Mouse (Mus musculus): ENCODE data around the gene Txndc11. TPM values are rescaled to one million over a fixed set of nuclear protein-coding genes. Genes with fewer than 3 reads are reported as not detected.

Txndc11 gene
- polyA plus RNA-seq (2021) = 37.3 TPM

GRCm38 (mm10) chr16:11134348-11135344 is at the start of gene Txndc11:
TSS of gene Txndc11 (minus strand) at chr16:11134650.
- in situ Hi-C loops (cut with MboI; ENCODE audit: low pct_unique_long_range_greater_than_20kb) = no loop called here
- ATAC-seq = peak; percentile 97

GRCm38 (mm10) chr16:11177404-11177803 is 43.0 kb upstream of the Txndc11 start:
- DNase-seq (ENCODE audit: low read depth, low spot score) (no peak), ATAC-seq (no peak)
- ChIA-PET POLR2A (interaction anchor here (3.8 kb wide), 1 partner anchor 25 kb away, joined by 13 read pairs; the partner anchor contains the start of gene Rsl1d1), CTCF (no interaction called here)
- in situ Hi-C loops (cut with MboI; ENCODE audit: low pct_unique_long_range_greater_than_20kb) = no loop called here
- no peak for TF ChIP-seq CTCF (IDR thresholded peaks at IDR 0.05)
- no peaks in the 10 kb centered on the region for H3K27me3 ChIP-seq

More at GRCm38 (mm10) chr16:11134348-11135344, at the start of gene Txndc11:
- TF ChIP-seq CTCF (IDR thresholded peaks at IDR 0.05) = no peak
- POLR2A ChIA-PET = interaction anchor here (1.0 kb wide), 1 partner anchor 13 kb away, joined by 3 read pairs; no protein-coding TSS in a partner anchor
- H3K27me3 ChIP-seq = no peaks in the 10 kb centered on the region
- CTCF ChIA-PET = interaction anchor here (1.3 to 1.4 kb wide), 2 partner anchors 40 to 99 kb away, joined by 3 to 4 read pairs; no protein-coding TSS in a partner anchor
- peak; percentile 89 for DNase-seq (ENCODE audit: low read depth, low spot score)

DNA sequence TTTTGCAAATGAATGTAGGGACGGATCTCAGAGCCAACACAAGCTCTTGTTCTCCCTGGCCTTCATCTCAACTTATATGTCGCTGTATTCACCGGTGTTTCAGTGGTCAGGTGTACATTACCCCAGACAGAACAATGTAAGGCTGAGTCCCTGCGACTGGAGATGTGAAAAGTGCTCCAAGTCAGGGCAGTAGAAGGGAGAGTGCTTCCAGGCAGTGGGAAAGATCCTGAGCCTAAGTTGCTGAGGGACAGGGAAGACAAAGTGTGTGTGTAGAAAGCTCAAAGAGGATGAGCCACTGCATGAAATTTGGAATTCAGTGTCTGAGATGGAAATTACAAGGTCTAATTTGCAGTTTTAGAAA is 42.4 kb upstream of the Txndc11 start:
- POLR2A ChIA-PET = interaction anchor here (3.8 kb wide), 1 partner anchor 26 kb away, joined by 13 read pairs; the partner anchor contains the start of gene Rsl1d1
- in situ Hi-C loops (cut with MboI; ENCODE audit: low pct_unique_long_range_greater_than_20kb) = no loop called here
- H3K27me3 ChIP-seq = no peaks in the 10 kb centered on the region
- DNase-seq (ENCODE audit: low read depth, low spot score) (no peak), ATAC-seq (no peak)
- CTCF ChIA-PET = interaction anchor here (1.1 to 3.3 kb wide), 3 partner anchors 8 to 14 kb away, joined by 3 to 35 read pairs (median 4); no protein-coding TSS in a partner anchor
- no peak for TF ChIP-seq CTCF (IDR thresholded peaks at IDR 0.05)

DNA sequence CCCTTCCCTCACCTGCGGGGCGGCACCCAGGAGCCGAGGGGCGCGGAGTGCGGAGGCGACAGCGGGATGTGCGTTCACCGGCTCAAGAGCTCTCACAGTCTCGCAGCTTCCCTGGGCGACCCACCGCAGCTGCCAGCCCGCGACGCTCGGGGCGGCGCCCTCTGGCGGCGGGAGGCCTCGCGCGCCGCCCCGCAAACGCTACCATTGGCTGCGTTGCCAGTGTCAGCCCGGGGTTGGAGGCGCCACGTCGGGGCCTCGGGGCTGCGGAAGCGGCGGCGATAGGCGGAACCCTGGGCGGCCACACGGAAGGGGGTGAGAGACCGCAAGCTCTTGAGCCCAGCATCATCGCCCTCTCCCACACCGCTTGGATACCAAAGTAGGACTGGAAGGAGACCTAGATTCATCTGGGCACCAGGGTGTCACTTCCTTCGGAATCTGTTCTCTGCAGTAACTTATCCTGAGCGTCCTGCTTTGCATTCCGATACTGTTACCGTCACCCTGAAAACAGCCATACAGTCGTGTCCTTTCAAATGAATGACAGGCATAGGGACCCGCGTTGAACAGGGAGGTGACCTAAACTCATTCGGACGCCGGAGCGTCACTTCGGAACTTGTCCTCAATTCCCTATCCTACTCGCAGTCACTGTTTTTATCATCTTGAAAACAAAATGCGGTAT is 41.9 kb upstream of the Txndc11 start, which contains the start of gene Zc3h7a:
Gene Zc3h7a (minus strand): TSS at position 186 of the 676 bp plus-strand sequence.
- TF ChIP-seq CTCF (IDR thresholded peaks at IDR 0.05) = peak; percentile 100
- in situ Hi-C loops (cut with MboI; ENCODE audit: low pct_unique_long_range_greater_than_20kb) = no loop called here
- H3K27me3 ChIP-seq = no peaks in the 10 kb centered on the region
- ChIA-PET CTCF (interaction anchor here (1.1 to 3.3 kb wide), 3 partner anchors 8 to 13 kb away, joined by 3 to 35 read pairs (median 4); no protein-coding TSS in a partner anchor), POLR2A (interaction anchor here (3.8 kb wide), 1 partner anchor 26 kb away, joined by 13 read pairs; the partner anchor contains the start of gene Rsl1d1)
- peak; percentile 96 for ATAC-seq
- peak; percentile 49 for DNase-seq (ENCODE audit: low read depth, low spot score)

DNA sequence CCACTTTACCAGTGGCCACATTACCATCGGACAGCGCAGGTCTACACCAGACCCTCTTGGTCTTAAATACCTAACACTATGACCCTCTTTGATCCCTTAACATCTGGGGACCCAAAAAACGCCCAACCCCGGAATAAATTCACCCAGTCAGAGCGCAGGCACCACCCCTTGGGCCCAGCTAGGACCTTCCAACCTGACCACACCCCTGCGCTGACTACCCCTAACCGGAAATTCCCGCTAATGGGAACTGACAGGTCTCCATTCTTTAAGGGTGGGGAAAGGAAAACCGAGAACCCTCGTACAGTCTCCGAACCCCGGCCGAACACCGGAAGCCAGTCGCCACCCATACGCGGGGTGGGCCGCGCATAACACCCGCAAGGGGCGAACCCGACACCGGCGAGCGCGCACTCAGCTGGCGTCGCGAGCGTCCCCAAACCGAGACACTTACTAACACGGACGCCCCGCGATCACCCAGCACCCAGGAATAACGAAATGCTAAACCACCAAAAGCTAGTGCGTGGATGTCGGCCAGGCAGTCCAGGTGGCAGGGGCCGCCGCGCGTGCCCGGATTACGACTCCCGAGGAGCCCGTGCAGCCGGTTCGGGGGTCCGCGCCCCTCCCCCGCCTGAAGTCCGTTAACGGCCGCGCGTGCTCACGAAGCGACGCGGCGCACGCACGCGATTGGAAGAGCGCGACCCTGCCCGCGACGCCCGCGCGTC is 41.2 kb upstream of the Txndc11 start:
- CTCF ChIA-PET = interaction anchor here (1.1 to 3.3 kb wide), 3 partner anchors 9 to 12 kb away, joined by 3 to 35 read pairs (median 4); no protein-coding TSS in a partner anchor
- POLR2A ChIA-PET = interaction anchor here (3.8 kb wide), 1 partner anchor 27 kb away, joined by 13 read pairs; the partner anchor contains the start of gene Rsl1d1
- no peaks in the 10 kb centered on the region for H3K27me3 ChIP-seq
- in situ Hi-C loops (cut with MboI; ENCODE audit: low pct_unique_long_range_greater_than_20kb) = no loop called here
- ATAC-seq (peak; percentile 63), DNase-seq (ENCODE audit: low read depth, low spot score) (no peak)
- no peak for TF ChIP-seq CTCF (IDR thresholded peaks at IDR 0.05)

DNA sequence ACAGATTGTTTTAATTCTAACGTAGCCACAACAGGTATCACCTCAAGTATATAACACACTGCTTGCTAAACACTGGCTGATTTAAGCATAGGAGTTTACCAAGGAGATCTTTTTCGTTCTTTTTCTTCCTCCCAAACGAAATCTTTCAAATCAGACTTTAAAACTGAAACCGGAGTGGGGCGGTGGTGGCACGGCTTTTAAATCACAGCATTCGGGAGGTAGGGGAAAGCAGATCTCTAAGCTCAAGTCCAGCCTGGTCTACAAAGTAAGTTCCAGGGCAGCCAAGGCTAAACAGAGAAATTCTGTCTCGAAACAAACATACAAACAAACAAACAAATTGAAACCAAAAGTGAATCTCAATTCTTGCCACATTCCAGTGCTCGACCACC is 40.6 kb upstream of the Txndc11 start:
- no peak for TF ChIP-seq CTCF (IDR thresholded peaks at IDR 0.05)
- no peaks in the 10 kb centered on the region for H3K27me3 ChIP-seq
- ATAC-seq = no peak
- DNase-seq (ENCODE audit: low read depth, low spot score) = no peak
- CTCF ChIA-PET = interaction anchor here (1.0 to 3.3 kb wide), 5 partner anchors 12 to 293 kb away, joined by 3 to 35 read pairs (median 3); no protein-coding TSS in a partner anchor
- POLR2A ChIA-PET = interaction anchor here (3.8 kb wide), 1 partner anchor 28 kb away, joined by 13 read pairs; the partner anchor contains the start of gene Rsl1d1
- in situ Hi-C loops (cut with MboI; ENCODE audit: low pct_unique_long_range_greater_than_20kb) = no loop called here

- CTCF ChIA-PET = interaction anchor here (1.0 to 3.3 kb wide), 8 partner anchors 11 to 293 kb away, joined by 3 to 35 read pairs (median 4); partner anchors contain the start of gene Txndc11
- DNase-seq (ENCODE audit: low read depth, low spot score) = peak; percentile 19
- in situ Hi-C loops (cut with MboI; ENCODE audit: low pct_unique_long_range_greater_than_20kb) = no loop called here
- H3K27me3 ChIP-seq = no peaks in the 10 kb centered on the region
- POLR2A ChIA-PET = interaction anchor here (3.8 kb wide), 1 partner anchor 28 kb away, joined by 13 read pairs; the partner anchor contains the start of gene Rsl1d1
- TF ChIP-seq CTCF (IDR thresholded peaks at IDR 0.05) = peak; percentile 77
- no peak for ATAC-seq
Observed at GRCm38 (mm10) chr16:11174671-11175081, 40.2 kb upstream of the Txndc11 start.

DNA sequence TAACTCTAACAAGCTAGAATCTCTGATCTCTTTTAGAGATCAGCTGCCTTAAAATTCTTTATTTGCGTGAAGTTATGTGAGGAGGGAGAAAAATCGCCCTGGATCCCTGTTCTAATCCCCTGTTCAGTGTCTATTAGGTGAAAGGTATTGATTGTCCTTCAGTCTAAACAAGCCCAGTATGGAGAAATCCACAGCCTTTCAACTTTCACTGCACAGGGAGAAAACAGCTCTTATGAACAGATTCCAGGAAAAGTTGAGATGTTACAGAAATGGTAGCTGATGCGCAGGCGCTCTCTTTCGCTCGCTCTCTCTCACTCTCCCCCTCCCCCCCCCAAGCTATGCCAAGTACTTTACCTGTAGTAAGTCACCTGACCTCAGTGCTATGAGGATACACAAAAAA is 37.2 kb upstream of the Txndc11 start:
- no peak for TF ChIP-seq CTCF (IDR thresholded peaks at IDR 0.05)
- POLR2A ChIA-PET = no interaction called here
- DNase-seq (ENCODE audit: low read depth, low spot score) (no peak), ATAC-seq (no peak)
- CTCF ChIA-PET = no interaction called here
- H3K27me3 ChIP-seq = no peaks in the 10 kb centered on the region
- in situ Hi-C loops (cut with MboI; ENCODE audit: low pct_unique_long_range_greater_than_20kb) = no loop called here

GRCm38 (mm10) chr16:11166431-11166830 is 32.0 kb upstream of the Txndc11 start:
- ChIA-PET CTCF (interaction anchor here (7.3 kb wide), 1 partner anchor 9 kb away, joined by 35 read pairs; the partner anchor contains the start of gene Zc3h7a), POLR2A (no interaction called here)
- TF ChIP-seq CTCF (IDR thresholded peaks at IDR 0.05) = no peak
- in situ Hi-C loops (cut with MboI; ENCODE audit: low pct_unique_long_range_greater_than_20kb) = no loop called here
- DNase-seq (ENCODE audit: low read depth, low spot score) = no peak
- ATAC-seq = no peak
- no peaks in the 10 kb centered on the region for H3K27me3 ChIP-seq

Measured in Patski (cell line).